In the genomic region with DNA sequence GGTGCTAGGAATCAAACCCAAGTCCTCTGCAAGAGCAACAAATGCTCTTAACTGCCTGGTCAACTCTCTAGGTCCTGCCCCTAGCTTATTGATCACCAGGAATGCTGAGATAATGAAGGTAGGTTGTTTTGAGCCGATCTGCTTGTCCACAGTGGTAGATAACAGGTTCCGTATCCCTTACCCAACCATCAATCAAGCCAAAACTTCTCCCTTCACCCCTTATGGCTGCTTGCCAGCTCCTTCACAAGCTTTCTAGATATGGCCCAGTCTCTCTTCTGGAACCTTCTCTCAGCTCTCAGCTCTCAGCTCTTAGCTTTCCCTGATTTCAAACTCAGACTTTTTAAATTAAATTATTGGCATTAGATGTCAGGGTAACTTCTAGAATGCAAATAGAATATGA, we compare ENCODE assay signal across 30 mouse cellular contexts.
"Had no signal": no experiment of that assay in that cellular context is flagged by ENCODE, and none has a peak within 500 bp of the region (broad histone marks: within the 10 kb centered on the region; RNA-seq: fewer than 3 reads in every experiment).

No protein-coding gene starts in this region.

- DNase-seq: heart, postnatal 10 days; heart, postnatal 14 days; heart, postnatal 36 days; heart, postnatal 4 days; kidney, adult 11 months; kidney, adult 18-20 months; kidney, adult 2 months; kidney, adult 8-10 months; kidney, adult 9 months; kidney, postnatal 10 days; kidney, postnatal 14 days; kidney, postnatal 25 days; kidney, postnatal 4 days; layer of hippocampus, adult 9-11 months; layer of hippocampus, postnatal 36 days had no signal

- H3K27ac ChIP-seq: heart, embryonic 10.5 days; heart, embryonic 13.5 days; heart, embryonic 15.5 days; hindbrain, embryonic 10.5 days; hindbrain, embryonic 12.5 days; hindbrain, embryonic 13.5 days; hindbrain, embryonic 14.5 days; hindbrain, embryonic 15.5 days; hindbrain, postnatal 0 days; intestine, embryonic 15.5 days; kidney, embryonic 15.5 days; kidney, postnatal 0 days; layer of hippocampus, adult 2 months; left cerebral cortex, adult 2 months had no signal

- H3K9me3 ChIP-seq: heart, embryonic 10.5 days; heart, embryonic 12.5 days; heart, embryonic 13.5 days; heart, embryonic 15.5 days; hindbrain, embryonic 10.5 days; hindbrain, embryonic 12.5 days; hindbrain, embryonic 13.5 days; hindbrain, embryonic 15.5 days; intestine, embryonic 15.5 days; kidney, embryonic 15.5 days had no signal

- H3K4me3 ChIP-seq: heart, embryonic 10.5 days; heart, embryonic 12.5 days; heart, embryonic 13.5 days; heart, embryonic 15.5 days; hindbrain, embryonic 10.5 days; hindbrain, embryonic 12.5 days; hindbrain, embryonic 13.5 days; hindbrain, embryonic 15.5 days; intestine, embryonic 15.5 days; kidney, embryonic 15.5 days; layer of hippocampus, adult 2 months; left cerebral cortex, adult 2 months had no signal

- H3K36me3 ChIP-seq: heart, embryonic 10.5 days; heart, embryonic 12.5 days; heart, embryonic 13.5 days; heart, embryonic 15.5 days; hindbrain, embryonic 10.5 days; hindbrain, embryonic 12.5 days; hindbrain, embryonic 13.5 days; hindbrain, embryonic 15.5 days; intestine, embryonic 15.5 days; kidney, embryonic 15.5 days had no signal

- H3K27me3 ChIP-seq: heart, embryonic 12.5 days; heart, embryonic 13.5 days; heart, embryonic 15.5 days; hindbrain, embryonic 12.5 days; hindbrain, embryonic 13.5 days; hindbrain, embryonic 15.5 days; intestine, embryonic 15.5 days; kidney, embryonic 15.5 days had no signal

- H3K4me1 ChIP-seq: hindbrain, embryonic 13.5 days; hindbrain, embryonic 15.5 days; intestine, embryonic 15.5 days had no signal

- H3K9ac ChIP-seq: heart, embryonic 12.5 days; heart, embryonic 13.5 days; heart, embryonic 15.5 days; hindbrain, embryonic 12.5 days; hindbrain, embryonic 13.5 days; hindbrain, embryonic 14.5 days; hindbrain, embryonic 15.5 days; intestine, embryonic 15.5 days; kidney, embryonic 15.5 days had no signal
